Mouse (Mus musculus) ES-E14 (cell line): ENCODE data around the gene Tbc1d30. TPM values are rescaled to one million over a fixed set of nuclear protein-coding genes. Genes with fewer than 3 reads are reported as not detected.

Experiments
- DNase-seq: peaks from one replicate; pipeline ENCODE4 v3.0.0-alpha.2; 2013; ENCODE audit warnings: low read depth, low spot score
- H3K27ac ChIP-seq: 2 replicates; pipeline ENCODE4 v1.5.1; 2012; ENCODE audit warnings: low read depth, mild to moderate bottlenecking, low read length, moderate library complexity, mixed read lengths; ENCODE audit not compliant: poor library complexity, insufficient read depth, severe bottlenecking
- H3K36me3 ChIP-seq: 2 replicates; pipeline ENCODE4 v1.6.1; 2012; ENCODE audit warnings: mild to moderate bottlenecking, low read length, moderate library complexity, mixed read lengths; ENCODE audit not compliant: control insufficient read depth, poor library complexity, insufficient read depth, severe bottlenecking
- H3K4me1 ChIP-seq, 2 experiments: fragments of 150-350 bp in 1 of 2; sonication (generic) in 1 of 2; 2 replicates each; pipeline ENCODE4 v1.6.1; 2012; ENCODE audit warnings: low read length in 2 of 2, mild to moderate bottlenecking in 1 of 2, mixed read lengths in 1 of 2; ENCODE audit not compliant: control insufficient read depth in 2 of 2, insufficient read depth in 2 of 2, poor library complexity in 1 of 2
- H3K4me3 ChIP-seq, 2 experiments: fragments of 150-350 bp in 1 of 2; sonication (generic) in 1 of 2; 2 replicates each; pipeline ENCODE4 v1.5.1; 2012; ENCODE audit warnings: low read length in 2 of 2, low read depth in 1 of 2, mild to moderate bottlenecking in 1 of 2, mixed read lengths in 1 of 2; ENCODE audit not compliant: insufficient read depth in 1 of 2, poor library complexity in 1 of 2, severe bottlenecking in 1 of 2
- H3K9ac ChIP-seq: 2 replicates; pipeline ENCODE4 v1.6.1; 2012; ENCODE audit warnings: low read depth, mild to moderate bottlenecking, low read length, mixed read lengths; ENCODE audit not compliant: poor library complexity, insufficient read depth, severe bottlenecking
- H3K9me3 ChIP-seq: fragments of 150-350 bp; sonication (generic); 2 replicates; pipeline ENCODE4 v1.6.1; 2012; ENCODE audit warnings: low read depth, mild to moderate bottlenecking, low read length; ENCODE audit not compliant: control insufficient read depth, insufficient read depth
- CHD2 ChIP-seq: IDR thresholded peaks from 2 replicates; pipeline ENCODE4 v1.6.1; 2014; ENCODE audit warnings: mild to moderate bottlenecking, low read depth, low read length, inconsistent platforms
- HCFC1 ChIP-seq: IDR thresholded peaks from 2 replicates; pipeline ENCODE4 v1.6.1; 2012; ENCODE audit warnings: low read length, inconsistent platforms, borderline replicate concordance; ENCODE audit not compliant: insufficient read depth
- MAFK ChIP-seq: IDR thresholded peaks from 2 replicates; pipeline ENCODE4 v1.6.1; 2014; ENCODE audit warnings: mild to moderate bottlenecking, low read depth, low read length, inconsistent platforms; ENCODE audit not compliant: insufficient read depth
- ZC3H11A ChIP-seq: IDR thresholded peaks from 2 replicates; pipeline ENCODE4 v1.6.1; 2012; ENCODE audit warnings: low read depth, mild to moderate bottlenecking, inconsistent platforms, low read length, borderline replicate concordance
- ZNF384 ChIP-seq: IDR thresholded peaks from 2 replicates; pipeline ENCODE4 v1.6.1; 2012; ENCODE audit warnings: low read depth, low read length, inconsistent platforms
- in situ Hi-C, 2 experiments: fragments of 600-800 bp; cut with MboI; formaldehyde crosslinking; loops; one replicate each; pipeline ENCODE4 v1.15.1; 2025; ENCODE audit warnings: low sequenced_read_pairs in 2 of 2, inconsistent platforms in 1 of 2; ENCODE audit not compliant: unreplicated experiment in 2 of 2
- total RNA-seq: library from RNA; depleted of rRNA; stranded (reverse); fragments of 300-350 nt; gene quantifications from 2 replicates; pipeline ENCODE4 v1.2.3, GENCODE M21; 2012

Tbc1d30 gene
- total RNA-seq, 1 experiment: 0.45 TPM

DNA sequence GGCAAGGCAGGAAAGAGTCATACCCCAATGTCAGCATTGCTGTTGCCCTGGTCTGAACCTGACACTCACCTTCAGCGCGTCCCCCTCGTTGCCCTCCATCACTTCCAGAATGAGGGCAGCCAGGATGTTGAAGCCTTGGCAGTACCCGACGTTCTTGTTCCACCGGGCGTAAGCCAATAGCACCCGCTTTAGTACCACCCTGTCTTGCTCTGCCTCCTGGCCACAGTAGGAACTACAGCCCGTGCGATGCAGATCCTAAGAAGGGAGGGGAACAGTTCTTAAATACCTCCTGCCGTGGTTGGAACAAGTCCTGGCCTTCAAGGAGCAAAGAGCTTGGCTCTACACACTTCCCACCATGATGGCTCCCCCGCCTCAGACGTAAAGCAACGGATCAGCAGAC is 49.2 kb downstream of the Tbc1d30 start:
- Histone ChIP-seq H3K9ac (no peak overlapping the region), H3K36me3 (no peaks in the 10 kb centered on the region), H3K27ac (no peak overlapping the region), H3K4me1 (peaks cover 0 to 5% of the 10 kb centered on the region in 2 experiments; a peak in 2 of 4 replicates), H3K4me3 (no peak overlapping the region), H3K9me3 (no peaks in the 10 kb centered on the region)
- TF ChIP-seq ZC3H11A: no peak
- TF ChIP-seq CHD2: no peak
- no peak for TF ChIP-seq ZNF384
- no peak for TF ChIP-seq HCFC1
- TF ChIP-seq MAFK: no peak
- no peak for DNase-seq
- in situ Hi-C loops: no loop called here

DNA sequence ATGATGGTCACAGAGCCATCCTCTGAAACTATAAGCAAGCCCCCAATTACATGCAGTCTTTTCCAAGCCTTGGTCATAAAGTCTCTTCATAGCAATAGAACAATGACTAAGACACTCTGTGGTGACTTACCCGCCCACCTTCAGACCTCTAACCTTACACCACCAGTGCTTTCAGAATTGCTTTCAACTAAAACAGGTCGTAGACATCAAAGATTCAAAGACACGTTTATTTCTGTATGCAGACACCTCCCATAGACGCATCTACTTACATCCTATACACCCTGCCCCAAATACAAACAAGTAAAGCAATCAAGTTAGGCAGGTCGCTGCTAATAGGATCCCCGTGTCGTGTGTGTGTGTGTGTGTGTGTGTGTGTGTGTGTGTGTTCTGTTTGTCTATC is 50.4 kb downstream of the Tbc1d30 start:
- in situ Hi-C loops: no loop called here
- H3K36me3 ChIP-seq: no peaks in the 10 kb centered on the region
- no peak for DNase-seq
- TF ChIP-seq MAFK: no peak
- no peak for TF ChIP-seq ZNF384
- TF ChIP-seq HCFC1: no peak
- H3K27ac ChIP-seq: no peak overlapping the region
- peaks cover 0 to 2% of the 10 kb centered on the region in 2 experiments; a peak in 1 of 4 replicates for H3K4me1 ChIP-seq
- H3K4me3 ChIP-seq: no peak overlapping the region
- no peak overlapping the region for H3K9ac ChIP-seq
- H3K9me3 ChIP-seq: no peaks in the 10 kb centered on the region

DNA sequence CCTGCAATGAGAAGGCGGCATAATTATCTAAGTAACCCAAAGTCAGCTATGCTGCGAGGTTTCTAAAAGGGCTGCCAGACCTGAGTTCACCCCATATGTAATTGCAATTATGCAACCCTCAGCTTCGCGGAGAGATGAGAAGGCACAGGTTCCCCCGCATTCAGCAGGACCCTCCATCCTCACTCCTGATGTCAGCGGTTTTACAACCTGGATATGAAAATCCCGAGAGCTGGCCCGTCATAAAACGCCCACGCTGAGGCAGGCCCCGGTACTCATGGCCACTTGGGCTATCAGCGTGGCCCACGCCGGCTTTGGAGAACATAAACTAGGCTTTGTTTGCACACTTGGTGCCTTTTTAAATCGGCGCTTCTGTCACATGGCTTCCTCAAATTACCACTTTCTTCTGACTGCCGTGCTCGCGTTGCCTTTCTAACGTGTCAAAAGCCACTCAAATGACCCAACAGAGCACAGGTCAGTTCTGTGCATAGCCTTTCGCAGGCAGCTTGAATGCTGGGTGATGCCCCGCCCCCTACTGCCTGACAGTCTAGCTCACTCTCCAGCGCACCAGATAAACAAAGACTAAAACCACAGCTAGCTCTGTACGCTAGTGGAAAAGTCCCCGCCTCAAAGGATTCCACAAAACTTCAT is 53.9 kb downstream of the Tbc1d30 start:
- Histone ChIP-seq H3K4me1 (no peaks in the 10 kb centered on the region), H3K9me3 (no peaks in the 10 kb centered on the region), H3K9ac (no peak overlapping the region), H3K36me3 (no peaks in the 10 kb centered on the region), H3K27ac (no peak overlapping the region), H3K4me3 (peak overlapping the region in 1 of 2 experiments; percentile 42; a peak in 2 of 4 replicates)
- TF ChIP-seq ZNF384 (no peak), MAFK (no peak), ZC3H11A (no peak), CHD2 (no peak), HCFC1 (no peak)
- in situ Hi-C loops: no loop called here
- DNase-seq: no peak

DNA sequence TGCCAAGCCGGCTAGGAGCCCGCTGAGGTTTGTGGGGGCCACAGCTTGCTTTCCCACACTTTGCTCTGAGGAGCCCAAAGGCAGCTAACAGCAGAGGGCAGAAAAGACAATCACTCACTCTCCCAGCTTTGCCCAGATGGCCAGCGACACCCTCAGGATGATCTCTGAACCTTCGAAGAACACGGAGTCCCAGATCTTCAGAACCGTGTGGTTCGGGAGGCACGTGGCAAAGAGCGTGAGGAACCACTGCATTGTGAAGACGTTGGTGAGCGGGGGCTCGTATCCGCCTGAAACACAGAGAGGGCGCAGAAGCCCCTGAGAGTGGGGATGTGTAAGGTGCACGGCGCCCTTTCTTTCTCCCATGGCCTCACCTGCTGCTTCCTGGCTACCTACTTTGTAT is 56.6 kb downstream of the Tbc1d30 start:
- no peak overlapping the region for H3K27ac ChIP-seq
- no peaks in the 10 kb centered on the region for H3K36me3 ChIP-seq
- TF ChIP-seq ZNF384 (no peak), MAFK (no peak), ZC3H11A (no peak), HCFC1 (no peak), CHD2 (no peak)
- no peaks in the 10 kb centered on the region for H3K9me3 ChIP-seq
- H3K4me3 ChIP-seq: no peak overlapping the region
- no peak for DNase-seq
- in situ Hi-C loops: no loop called here
- no peaks in the 10 kb centered on the region; a peak in 1 of 4 replicates for H3K4me1 ChIP-seq
- H3K9ac ChIP-seq: no peak overlapping the region

DNA sequence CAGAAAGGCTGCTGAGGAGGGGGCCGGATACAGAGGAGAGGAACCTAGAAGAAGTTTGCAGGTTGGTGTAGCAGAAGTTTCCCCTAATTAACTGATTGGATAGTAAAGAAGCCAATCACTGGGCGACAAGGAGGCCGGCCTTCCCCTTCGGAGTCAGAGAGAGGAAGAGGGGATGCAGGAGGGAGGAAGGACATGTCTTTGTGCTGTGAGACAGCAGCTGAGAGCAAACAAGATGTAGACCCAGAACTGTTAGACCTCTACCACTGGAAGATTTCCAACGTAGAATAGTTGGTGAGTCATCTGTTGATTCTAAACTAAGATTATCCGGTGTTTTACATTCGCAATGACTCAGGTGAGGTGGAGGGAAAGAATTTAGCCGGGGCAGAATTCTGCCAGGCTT is 57.2 kb downstream of the Tbc1d30 start:
- H3K4me3 ChIP-seq: no peak overlapping the region
- H3K36me3 ChIP-seq: no peaks in the 10 kb centered on the region
- in situ Hi-C loops: no loop called here
- no peak overlapping the region for H3K27ac ChIP-seq
- DNase-seq: no peak
- no peak overlapping the region for H3K9ac ChIP-seq
- no peaks in the 10 kb centered on the region for H3K9me3 ChIP-seq
- H3K4me1 ChIP-seq: no peaks in the 10 kb centered on the region; a peak in 1 of 4 replicates
- TF ChIP-seq CHD2 (no peak), ZC3H11A (no peak), ZNF384 (no peak), MAFK (no peak), HCFC1 (no peak)
